Mouse (Mus musculus) neural tube, embryonic 11.5 days (tissue): ENCODE results near the gene Prr15. TPM values are rescaled to one million over a fixed set of nuclear protein-coding genes. Genes with fewer than 3 reads are reported as not detected.

Experiments used
- ATAC-seq: fragments of 200-750 bp; cut with Nextera tagmentation; 2 replicates; pipeline ENCODE4 v1.8.0; 2017; ENCODE audit warnings: moderate number of reproducible peaks, mild to moderate bottlenecking, moderate TSS enrichment, moderate library complexity; ENCODE audit not compliant: insufficient read depth, low FRiP score, low TSS enrichment
- DNase-seq: peaks from one replicate; pipeline ENCODE4 v3.0.0-alpha.2; 2015; ENCODE audit warnings: low spot score
- H3K27ac ChIP-seq: fragments of 300-500 bp; sonication (generic); 2 replicates; pipeline ENCODE4 v1.5.1; 2014; ENCODE audit warnings: low read depth, mild to moderate bottlenecking, low read length
- H3K27me3 ChIP-seq: fragments of 300-500 bp; sonication (generic); 2 replicates; pipeline ENCODE4 v1.6.1; 2014; ENCODE audit warnings: mild to moderate bottlenecking, low read length, mixed read lengths; ENCODE audit not compliant: control insufficient read depth, insufficient read depth
- H3K36me3 ChIP-seq: fragments of 300-500 bp; sonication (generic); 2 replicates; pipeline ENCODE4 v1.6.1; 2014; ENCODE audit warnings: mild to moderate bottlenecking, low read length, moderate library complexity, mixed read lengths; ENCODE audit not compliant: control insufficient read depth, insufficient read depth
- H3K4me1 ChIP-seq: fragments of 300-500 bp; sonication (generic); 2 replicates; pipeline ENCODE4 v1.6.1; 2014; ENCODE audit warnings: low read length, mixed read lengths; ENCODE audit not compliant: control insufficient read depth, insufficient read depth
- H3K4me2 ChIP-seq: fragments of 300-500 bp; sonication (generic); 2 replicates; pipeline ENCODE4 v1.6.1; 2014; ENCODE audit warnings: low read depth, mild to moderate bottlenecking, moderate library complexity
- H3K4me3 ChIP-seq: fragments of 300-500 bp; sonication (generic); 2 replicates; pipeline ENCODE4 v1.5.1; 2014; ENCODE audit warnings: low read depth, low read length
- H3K9ac ChIP-seq: fragments of 300-500 bp; sonication (generic); 2 replicates; pipeline ENCODE4 v1.6.1; 2014; ENCODE audit warnings: mild to moderate bottlenecking, low read length
- H3K9me3 ChIP-seq: fragments of 300-500 bp; sonication (generic); 2 replicates; pipeline ENCODE4 v1.6.1; 2016; ENCODE audit warnings: low read length; ENCODE audit not compliant: control insufficient read depth
- WGBS: fragments of 180-500 bp; shearing (Covaris S2); extraction: QIAGEN DNeasy Blood & Tissue Kit; methylation state at CpG from one replicate; pipeline ENCODE4 v1.1.7; 2014; 5-methylcytosine and 5-hydroxymethylcytosine counted together
- polyA plus RNA-seq: library from polyadenylated mRNA; unstranded; fragments of >200 nt; fragmentation: Nextera tagmentation; extraction: Ambion mirVana; gene quantifications from 2 replicates; pipeline ENCODE4 v1.2.1, GENCODE M21; 2014

Prr15 gene
- polyA plus RNA-seq, 1 experiment from 2014 or later, result 0.88 TPM

DNA sequence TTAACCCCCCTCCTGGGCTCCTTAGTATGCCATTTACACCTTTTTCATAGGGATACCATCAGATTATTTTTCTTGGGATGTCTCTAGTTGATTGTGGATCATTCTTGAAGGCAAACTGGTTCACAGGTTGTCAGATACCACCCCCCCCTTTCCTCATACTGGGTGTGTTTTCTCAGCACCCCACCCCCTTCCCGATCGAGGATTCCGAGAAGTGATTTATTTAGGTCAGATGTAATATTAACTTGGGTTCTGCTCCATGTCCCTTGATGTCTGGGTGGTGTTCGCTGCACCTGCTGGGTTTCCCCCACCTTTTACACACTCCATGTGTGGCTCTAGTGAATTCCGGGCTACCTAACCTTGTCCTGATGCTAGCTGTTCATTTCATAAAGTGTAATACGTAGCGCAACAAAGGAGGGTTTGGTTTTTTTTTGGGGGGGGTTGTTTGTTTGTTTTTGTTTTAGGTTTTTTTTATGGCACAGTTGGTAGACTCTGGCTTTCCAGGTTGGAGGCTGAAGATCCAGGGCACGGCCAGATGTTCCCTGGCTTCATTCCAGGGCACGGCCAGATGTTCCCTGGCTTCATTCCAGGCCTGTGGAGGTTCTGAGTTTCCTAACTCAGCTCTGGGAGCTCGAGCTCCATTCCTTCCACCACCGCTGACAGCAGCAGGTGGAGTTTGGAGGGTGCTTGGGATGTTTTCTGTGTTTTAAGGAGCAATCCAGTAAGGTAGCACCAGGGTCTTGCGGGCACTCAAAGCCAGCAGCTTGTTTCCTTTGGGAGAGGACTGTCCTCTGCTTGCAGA, 37.1 kb downstream of the Prr15 start:
- peak; percentile 17 for DNase-seq
- ATAC-seq, result no peak

DNA sequence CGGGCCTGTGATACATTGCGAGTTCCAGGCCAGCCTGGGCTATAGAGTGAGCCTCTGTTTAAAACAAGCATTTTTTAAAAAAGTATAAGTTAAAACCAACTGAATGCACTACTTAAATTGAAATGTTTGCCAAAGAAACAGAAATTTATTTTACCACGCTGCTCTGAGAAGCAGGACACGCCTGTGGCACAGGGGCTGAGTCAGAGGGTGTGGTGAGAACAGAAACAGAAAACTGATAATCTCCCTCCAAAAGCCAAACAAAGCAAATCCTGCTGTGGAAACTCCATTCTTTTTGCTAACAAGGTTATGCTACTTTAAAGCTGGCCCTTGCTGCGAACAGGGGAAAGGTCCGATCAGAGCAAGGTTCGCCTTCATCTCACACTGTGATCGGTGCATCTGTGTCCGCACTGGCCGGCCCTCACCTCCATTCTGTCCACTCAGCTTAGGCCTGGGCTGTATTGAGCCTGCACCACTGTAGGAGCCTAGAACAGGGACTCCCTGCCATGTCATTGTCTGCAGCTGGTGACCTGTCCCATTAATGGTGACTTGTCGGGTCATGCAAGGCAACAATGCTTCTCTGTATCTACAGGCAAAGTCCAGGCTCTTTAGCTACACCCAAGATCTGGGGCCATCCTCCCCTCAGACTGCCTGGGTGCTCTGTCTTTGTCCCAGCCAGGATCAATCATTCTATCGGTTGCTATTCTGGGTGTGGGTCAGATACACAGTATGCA, 38.9 kb downstream of the Prr15 start:
- Histone ChIP-seq H3K36me3 (no peaks in the 10 kb centered on the region), H3K4me1 (0 out of 2 replicates have a peak, but pooled peaks cover 4% of the 10 kb centered on the region), H3K27me3 (no peaks in the 10 kb centered on the region), H3K9ac (no peak overlapping the region), H3K4me2 (no peak overlapping the region), H3K4me3 (no peak overlapping the region), H3K9me3 (no peaks in the 10 kb centered on the region), H3K27ac (no peak overlapping the region)
- ATAC-seq, result no peak
- WGBS, result 66% methylated on average over 12 of the region's 12 CpGs
- no peak for DNase-seq

More for the DNA sequence above, 37.1 kb downstream of the Prr15 start:
- H3K9ac ChIP-seq, result no peak overlapping the region
- 0 out of 2 replicates have a peak, but pooled peaks cover 4% of the 10 kb centered on the region for H3K4me1 ChIP-seq
- no peaks in the 10 kb centered on the region for H3K27me3 ChIP-seq
- no peak overlapping the region for H3K27ac ChIP-seq
- H3K36me3 ChIP-seq, result no peaks in the 10 kb centered on the region
- 84% methylated on average over 12 of the region's 12 CpGs for WGBS
- H3K4me2 ChIP-seq, result no peak overlapping the region
- no peaks in the 10 kb centered on the region for H3K9me3 ChIP-seq
- H3K4me3 ChIP-seq, result no peak overlapping the region

DNA sequence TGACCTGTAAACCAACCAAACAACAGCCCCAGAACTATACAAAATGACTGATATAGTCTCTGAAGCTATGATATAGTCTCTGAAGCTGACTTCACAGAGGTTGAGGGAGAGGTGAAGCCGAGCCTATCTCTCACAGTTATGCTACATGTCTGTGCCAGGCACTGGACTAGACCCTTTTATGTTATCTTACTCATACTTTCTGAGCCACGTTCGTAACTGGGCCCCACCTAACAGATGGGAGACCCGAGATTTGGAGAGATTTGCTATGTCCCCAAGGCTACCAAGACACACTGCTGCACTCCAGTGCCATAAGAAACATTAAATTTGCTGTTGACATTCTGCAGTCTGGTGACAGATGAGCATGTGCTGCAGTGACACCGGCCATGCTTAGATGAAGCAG, 41.0 kb downstream of the Prr15 start:
- no peaks in the 10 kb centered on the region for H3K36me3 ChIP-seq
- ATAC-seq (no peak), DNase-seq (no peak)
- peaks cover 8% of the 10 kb centered on the region; the same call in 1 of the 2 replicates for H3K4me1 ChIP-seq
- no peaks in the 10 kb centered on the region for H3K9me3 ChIP-seq
- H3K4me3 ChIP-seq, result no peak overlapping the region
- 88% methylated on average over 5 of the region's 5 CpGs for WGBS
- no peak overlapping the region for H3K9ac ChIP-seq
- H3K27ac ChIP-seq, result no peak overlapping the region
- no peaks in the 10 kb centered on the region for H3K27me3 ChIP-seq
- no peak overlapping the region for H3K4me2 ChIP-seq

DNA sequence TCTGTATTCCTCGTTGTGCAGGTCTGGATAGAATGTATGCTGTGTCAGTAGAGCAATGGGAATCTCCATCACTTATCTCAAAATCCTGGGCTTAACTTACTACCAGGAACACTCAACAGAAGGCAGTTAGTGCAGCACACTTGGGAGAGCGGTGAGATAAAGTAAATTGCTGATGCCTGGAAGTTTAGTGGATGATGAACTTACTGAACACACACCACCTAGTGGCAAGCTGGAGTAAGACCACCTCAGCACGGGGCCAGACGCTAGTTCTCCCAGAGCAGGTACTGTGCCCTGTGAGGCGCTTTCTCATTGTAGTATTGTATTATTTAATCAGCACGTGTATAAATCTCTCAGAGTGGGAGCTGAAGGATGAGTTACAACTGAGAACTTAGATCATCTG, 42.4 kb downstream of the Prr15 start:
- no peak overlapping the region for H3K9ac ChIP-seq
- peaks cover 8% of the 10 kb centered on the region; the same call in 1 of the 2 replicates for H3K4me1 ChIP-seq
- H3K27ac ChIP-seq, result no peak overlapping the region
- H3K27me3 ChIP-seq, result no peaks in the 10 kb centered on the region
- ATAC-seq (no peak; the same call in 1 of the 2 replicates), DNase-seq (peak; percentile 61)
- H3K4me3 ChIP-seq, result no peak overlapping the region
- H3K36me3 ChIP-seq, result no peaks in the 10 kb centered on the region
- H3K9me3 ChIP-seq, result no peaks in the 10 kb centered on the region
- 16% methylated on average over 6 of the region's 6 CpGs for WGBS
- H3K4me2 ChIP-seq, result no peak overlapping the region

DNA sequence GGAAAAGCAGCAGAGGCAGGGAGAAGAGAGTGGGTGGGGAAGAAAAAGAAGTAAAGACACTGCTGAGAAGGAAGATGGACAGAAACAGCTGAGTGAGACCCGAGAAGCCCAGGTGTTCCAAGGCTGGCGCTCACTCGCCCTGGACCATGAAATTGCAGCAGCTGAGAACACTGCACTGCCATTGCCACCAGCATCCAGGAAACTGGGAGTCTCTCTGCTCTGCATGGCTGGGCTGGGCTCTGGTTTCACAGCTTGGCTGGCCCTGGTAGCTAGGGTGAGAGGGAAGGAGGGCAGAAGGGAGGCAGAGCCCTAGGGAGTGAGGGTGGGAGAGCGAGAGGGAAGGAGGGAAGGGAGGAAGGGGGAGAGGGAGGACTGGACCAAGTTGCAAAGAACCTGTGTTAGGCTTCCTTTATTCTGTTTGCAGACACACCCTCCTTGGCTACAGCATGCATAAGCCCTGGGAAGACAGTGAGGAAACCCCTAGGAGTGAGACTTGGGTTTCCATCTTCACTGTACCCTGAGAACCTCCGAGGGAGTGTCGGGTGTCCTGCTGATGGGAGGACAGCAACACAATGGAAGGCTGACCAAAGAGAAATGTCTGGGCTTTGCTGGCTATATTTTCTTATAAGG, 44.4 kb downstream of the Prr15 start:
- Histone ChIP-seq H3K36me3 (no peaks in the 10 kb centered on the region), H3K4me2 (no peak overlapping the region), H3K9me3 (no peaks in the 10 kb centered on the region), H3K4me1 (peaks cover 5% of the 10 kb centered on the region; the same call in 1 of the 2 replicates), H3K9ac (no peak overlapping the region), H3K27ac (no peak overlapping the region), H3K27me3 (no peaks in the 10 kb centered on the region), H3K4me3 (no peak overlapping the region)
- DNase-seq (no peak), ATAC-seq (no peak)
- WGBS, result 37% methylated on average over 6 of the region's 6 CpGs

DNA sequence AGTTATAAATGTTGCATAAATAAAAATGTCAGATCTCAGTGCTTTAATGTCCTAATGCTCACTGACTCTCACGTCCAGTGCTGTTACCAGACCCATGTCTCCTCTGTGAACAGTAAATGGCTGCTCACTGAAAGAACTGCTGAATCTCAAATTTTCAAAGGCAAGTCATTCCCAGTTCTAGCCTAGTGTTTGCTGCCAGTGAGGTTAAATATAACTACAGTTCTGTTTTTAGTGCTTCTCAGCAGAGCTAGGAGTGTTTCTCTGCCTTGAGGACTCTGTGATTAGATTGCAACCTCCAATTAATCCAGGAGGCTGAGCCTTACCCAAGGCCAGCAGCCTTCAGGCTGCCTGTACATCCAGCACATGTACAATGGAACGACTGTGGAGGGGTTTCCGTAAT, 46.2 kb downstream of the Prr15 start:
- no peak overlapping the region for H3K9ac ChIP-seq
- H3K27me3 ChIP-seq, result no peaks in the 10 kb centered on the region
- ATAC-seq (no peak), DNase-seq (no peak)
- H3K9me3 ChIP-seq, result no peaks in the 10 kb centered on the region
- H3K4me2 ChIP-seq, result no peak overlapping the region
- no peaks in the 10 kb centered on the region for H3K36me3 ChIP-seq
- peaks cover 5% of the 10 kb centered on the region; the same call in 1 of the 2 replicates for H3K4me1 ChIP-seq
- no peak overlapping the region for H3K4me3 ChIP-seq
- WGBS, result 85% methylated on average over 3 of the region's 3 CpGs
- H3K27ac ChIP-seq, result no peak overlapping the region

DNA sequence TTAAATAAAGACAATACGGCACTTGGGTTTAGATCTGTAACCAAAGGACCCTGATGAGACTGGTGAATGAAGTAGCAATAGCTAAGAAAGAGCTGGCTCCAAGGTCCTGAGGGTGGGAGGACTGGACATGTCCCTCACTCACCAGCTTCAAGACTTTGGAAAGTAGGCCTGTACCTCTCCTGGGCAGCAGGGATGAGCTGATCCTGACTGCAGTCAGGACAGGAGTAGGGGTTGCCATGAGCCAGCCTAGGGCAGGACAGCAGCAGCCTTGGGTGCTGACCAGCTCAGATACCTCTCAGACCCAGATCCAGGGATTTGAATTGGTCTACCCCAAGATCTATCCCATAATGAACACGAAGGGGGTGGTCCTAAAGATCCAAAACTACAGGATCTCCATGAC, 53.7 kb downstream of the Prr15 start:
- H3K36me3 ChIP-seq, result no peaks in the 10 kb centered on the region
- no peaks in the 10 kb centered on the region for H3K4me1 ChIP-seq
- 64% methylated on average over 2 of the region's 2 CpGs for WGBS
- no peaks in the 10 kb centered on the region for H3K9me3 ChIP-seq
- no peak overlapping the region for H3K27ac ChIP-seq
- no peak overlapping the region for H3K9ac ChIP-seq
- no peak overlapping the region for H3K4me3 ChIP-seq
- no peak for ATAC-seq
- H3K27me3 ChIP-seq, result no peaks in the 10 kb centered on the region
- no peak overlapping the region for H3K4me2 ChIP-seq
- DNase-seq, result no peak
